Mouse (Mus musculus) cerebellum, adult 8-10 months (tissue): ENCODE results near the gene Iglon5.

ENCODE experiments used
- DNase-seq: peaks from one replicate; pipeline ENCODE4 v3.0.0; 2022

Iglon5 gene

DNA sequence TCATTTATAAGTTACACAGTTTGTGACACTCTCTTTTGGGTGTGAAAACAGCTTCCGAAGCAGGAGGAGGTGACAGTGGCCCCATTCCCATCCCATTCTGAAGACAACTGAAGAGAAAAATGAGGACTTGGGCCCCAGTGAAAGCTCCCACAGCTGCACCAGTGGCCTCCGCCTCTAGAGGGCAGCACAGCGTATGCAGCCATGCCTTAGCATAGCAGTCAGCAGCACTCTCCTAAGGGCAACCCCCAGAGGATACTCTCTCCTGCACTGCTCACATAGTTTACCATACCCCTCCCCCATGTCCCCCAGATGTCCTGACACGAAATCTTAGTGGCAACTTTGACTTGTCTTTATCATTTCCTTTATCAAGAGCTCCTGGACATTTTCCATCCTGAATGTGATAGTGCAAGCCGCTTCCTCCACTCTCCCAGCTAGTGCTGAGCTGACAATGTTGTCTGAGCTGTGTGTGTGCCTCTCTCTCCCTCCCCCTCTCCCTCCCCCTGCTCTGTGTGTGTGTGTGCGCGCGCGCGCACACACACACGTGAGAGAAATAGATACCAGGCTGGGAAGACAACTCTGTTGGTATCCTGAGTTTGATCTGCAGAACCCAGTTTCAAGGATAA lies 66.8 kb downstream of the Iglon5 start:
- DNase-seq, result peak; percentile 78
